Mouse (Mus musculus) layer of hippocampus, adult 9-10 months (tissue): ENCODE measurements around the gene Nrxn2.
A peak's percentile ranks its signal among the peaks of the same experiment; 100 is the strongest.

ENCODE experiments used
- DNase-seq: peaks from one replicate; pipeline ENCODE4 v3.0.0; 2022; ENCODE audit warnings: low spot score

Gene Nrxn2

GRCm38 (mm10) chr19:6494504-6495170, 76.1 kb downstream of the Nrxn2 start:
- DNase-seq = no peak

- DNase-seq = no peak
Observed at GRCm38 (mm10) chr19:6495714-6496113, 77.2 kb downstream of the Nrxn2 start.

GRCm38 (mm10) chr19:6496462-6497149, 78.1 kb downstream of the Nrxn2 start:
- no peak for DNase-seq

GRCm38 (mm10) chr19:6497150-6497801, 78.7 kb downstream of the Nrxn2 start:
- no peak for DNase-seq

- no peak for DNase-seq
Observed at GRCm38 (mm10) chr19:6497803-6498202, 79.3 kb downstream of the Nrxn2 start.

GRCm38 (mm10) chr19:6498350-6499131, 80.0 kb downstream of the Nrxn2 start:
- no peak for DNase-seq

GRCm38 (mm10) chr19:6499860-6500635, 81.5 kb downstream of the Nrxn2 start:
- no peak for DNase-seq

GRCm38 (mm10) chr19:6500636-6501025, 82.1 kb downstream of the Nrxn2 start:
- DNase-seq = no peak

- DNase-seq = no peak
Observed at GRCm38 (mm10) chr19:6502035-6502541, 83.6 kb downstream of the Nrxn2 start.

- DNase-seq = peak; percentile 59
Observed at GRCm38 (mm10) chr19:6502543-6503319, 84.2 kb downstream of the Nrxn2 start.

GRCm38 (mm10) chr19:6503926-6504655, 85.6 kb downstream of the Nrxn2 start:
- DNase-seq = no peak

- no peak for DNase-seq
Observed at GRCm38 (mm10) chr19:6504656-6505045, 86.1 kb downstream of the Nrxn2 start.

GRCm38 (mm10) chr19:6507393-6507792, 88.9 kb downstream of the Nrxn2 start:
- DNase-seq = no peak

- no peak for DNase-seq
Observed at GRCm38 (mm10) chr19:6509881-6510280, 91.3 kb downstream of the Nrxn2 start.

- no peak for DNase-seq
Observed at GRCm38 (mm10) chr19:6510546-6510945, 92.0 kb downstream of the Nrxn2 start.

- no peak for DNase-seq
Observed at GRCm38 (mm10) chr19:6513389-6514139, 95.0 kb downstream of the Nrxn2 start.

- no peak for DNase-seq
Observed at GRCm38 (mm10) chr19:6514940-6515339, 96.4 kb downstream of the Nrxn2 start.

- no peak for DNase-seq
Observed at GRCm38 (mm10) chr19:6515448-6515847, 96.9 kb downstream of the Nrxn2 start.

GRCm38 (mm10) chr19:6516153-6516552, 97.6 kb downstream of the Nrxn2 start:
- no peak for DNase-seq
